Mouse (Mus musculus): Measurements from ENCODE around the gene Krt76. TPM values are rescaled to one million over a fixed set of nuclear protein-coding genes. Genes with fewer than 3 reads are reported as not detected.

Gene Krt76
- total RNA-seq (2021) = not detected
- long read RNA-seq, experiment 1 = 0 reads
- long read RNA-seq, experiment 2 = 0 reads

- no peak for DNase-seq (ENCODE audit: low spot score in 2 of 2)
Measured at GRCm38 (mm10) chr15:101892820-101893219, at the start of gene Krt76. Gene Krt76 (minus strand): TSS chr15:101892920.

GRCm38 (mm10) chr15:101941948-101942347 lies 49.2 kb upstream of the Krt76 start:
- DNase-seq (ENCODE audit: low spot score in 2 of 2) = no peak

- DNase-seq (ENCODE audit: low spot score in 2 of 2) = no peak
Measured at GRCm38 (mm10) chr15:101940274-101940829, 47.6 kb upstream of the Krt76 start, which contains the start of gene Krt79. Gene Krt79 (minus strand): TSS chr15:101940324.

- no peak for DNase-seq (ENCODE audit: low spot score in 2 of 2)
Measured at GRCm38 (mm10) chr15:101938600-101939308, 46.0 kb upstream of the Krt76 start.

- no peak for DNase-seq (ENCODE audit: low spot score in 2 of 2)
Measured at GRCm38 (mm10) chr15:101933024-101933423, 40.3 kb upstream of the Krt76 start.

GRCm38 (mm10) chr15:101929666-101930065 lies 36.9 kb upstream of the Krt76 start:
- DNase-seq (ENCODE audit: low spot score in 2 of 2) = no peak

- no peak for DNase-seq (ENCODE audit: low spot score in 2 of 2)
Measured at GRCm38 (mm10) chr15:101929087-101929486, 36.4 kb upstream of the Krt76 start.

GRCm38 (mm10) chr15:101927340-101928080 lies 34.8 kb upstream of the Krt76 start:
- no peak for DNase-seq (ENCODE audit: low spot score in 2 of 2)

GRCm38 (mm10) chr15:101925041-101925440 lies 32.3 kb upstream of the Krt76 start:
- DNase-seq (ENCODE audit: low spot score in 2 of 2) = no peak

GRCm38 (mm10) chr15:101924635-101925034 lies 31.9 kb upstream of the Krt76 start, which contains the start of gene Krt4:
Gene Krt4 (minus strand): TSS chr15:101924735.
- no peak for DNase-seq (ENCODE audit: low spot score in 2 of 2)

GRCm38 (mm10) chr15:101922296-101922695 lies 29.6 kb upstream of the Krt76 start:
- DNase-seq (ENCODE audit: low spot score in 2 of 2) = no peak

- no peak for DNase-seq (ENCODE audit: low spot score in 2 of 2)
Measured at GRCm38 (mm10) chr15:101916072-101916471, 23.4 kb upstream of the Krt76 start.

- no peak for DNase-seq (ENCODE audit: low spot score in 2 of 2)
Measured at GRCm38 (mm10) chr15:101904849-101905248, 12.1 kb upstream of the Krt76 start.

GRCm38 (mm10) chr15:101902171-101903149 lies 9.7 kb upstream of the Krt76 start:
- no peak for DNase-seq (ENCODE audit: low spot score in 2 of 2)

GRCm38 (mm10) chr15:101895216-101895615 lies 2.5 kb upstream of the Krt76 start:
- DNase-seq (ENCODE audit: low spot score in 2 of 2) = no peak

GRCm38 (mm10) chr15:101879776-101880175 lies 12.9 kb downstream of the Krt76 start:
- DNase-seq (ENCODE audit: low spot score in 2 of 2) = no peak

- no peak for DNase-seq (ENCODE audit: low spot score in 2 of 2)
Measured at GRCm38 (mm10) chr15:101878041-101878440, 14.7 kb downstream of the Krt76 start.

- no peak for DNase-seq (ENCODE audit: low spot score in 2 of 2)
Measured at GRCm38 (mm10) chr15:101874383-101874782, 18.3 kb downstream of the Krt76 start.

GRCm38 (mm10) chr15:101873231-101873630 lies 19.5 kb downstream of the Krt76 start:
- DNase-seq (ENCODE audit: low spot score in 2 of 2) = no peak

GRCm38 (mm10) chr15:101869431-101869830 lies 23.3 kb downstream of the Krt76 start, which contains the start of gene Krt77:
Gene Krt77 (minus strand): TSS chr15:101869705.
- no peak for DNase-seq (ENCODE audit: low spot score in 2 of 2)

GRCm38 (mm10) chr15:101866754-101867153 lies 26.0 kb downstream of the Krt76 start:
- no peak for DNase-seq (ENCODE audit: low spot score in 2 of 2)

Data from adrenal gland, postnatal 4 days (tissue).